Mouse (Mus musculus) liver, embryonic 14.5 days (tissue): ENCODE measurements around the gene Ccm2l.

Experiments
- CTCF ChIP-seq: IDR thresholded peaks from 2 replicates; pipeline ENCODE4 v1.5.1; 2016; ENCODE audit warnings: antibody characterized with exemption, low read depth, control low read depth
- EP300 ChIP-seq: IDR thresholded peaks from 2 replicates; pipeline ENCODE4 v1.6.1; 2016; ENCODE audit warnings: antibody characterized with exemption, low read depth

GRCm38 (mm10) chr2:153053896-153054295, 11.9 kb upstream of the Ccm2l start:
- TF ChIP-seq CTCF: no peak
- TF ChIP-seq EP300: no peak
